Mouse (Mus musculus): ENCODE results near the gene Ddx39b. TPM values are rescaled to one million over a fixed set of nuclear protein-coding genes. Genes with fewer than 3 reads are reported as not detected.
A peak's percentile ranks its signal among the peaks of the same experiment; 100 is the strongest.

Ddx39b gene
- polyA plus RNA-seq, 1 experiment = 206 TPM

DNA sequence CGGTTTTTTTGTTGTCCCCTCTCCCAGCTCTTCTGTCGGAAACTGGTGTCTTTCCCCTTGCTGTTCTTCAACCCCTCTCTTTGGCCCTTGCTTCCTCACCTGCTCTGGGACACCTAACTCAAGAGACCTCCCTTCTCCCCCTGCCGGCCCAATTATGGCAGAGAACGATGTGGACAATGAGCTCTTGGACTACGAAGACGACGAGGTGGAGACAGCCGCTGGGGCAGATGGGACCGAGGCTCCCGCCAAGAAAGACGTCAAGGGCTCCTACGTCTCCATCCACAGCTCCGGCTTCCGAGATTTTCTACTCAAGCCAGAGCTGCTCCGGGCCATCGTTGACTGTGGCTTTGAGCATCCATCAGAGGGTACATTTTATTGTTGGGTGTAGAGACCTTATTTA lies 1.5 kb downstream of the Ddx39b start:
- DNase-seq = peak; percentile 62
- TF ChIP-seq CTCF (conservative IDR thresholded peaks at IDR 0.05; ENCODE audit: insufficient read depth, insufficient read length, low read depth, low read length) (no peak), POLR2A (IDR thresholded peaks at IDR 0.05; ENCODE audit: low read depth, low read length) (no peak)
- 1% methylated on average over 16 of the region's 16 CpGs for WGBS
- H3K27ac ChIP-seq (ENCODE audit: insufficient read depth, low read depth, low read length) = peak overlapping the region; percentile 97; the same call in 1 of the 2 replicates
- H3K4me1 ChIP-seq (ENCODE audit: control insufficient read depth, insufficient read depth, low read length) = peaks cover 17% of the 10 kb centered on the region; the same call in 1 of the 2 replicates
- no peaks in the 10 kb centered on the region for H3K27me3 ChIP-seq (replicated peaks; ENCODE audit: control insufficient read depth, insufficient read depth, low read length)
- peaks cover 9% of the 10 kb centered on the region for H3K36me3 ChIP-seq (ENCODE audit: control insufficient read depth, insufficient read depth, low read length)
- H3K4me3 ChIP-seq (ENCODE audit: insufficient read depth, low read depth, low read length) = peak overlapping the region; percentile 58

DNA sequence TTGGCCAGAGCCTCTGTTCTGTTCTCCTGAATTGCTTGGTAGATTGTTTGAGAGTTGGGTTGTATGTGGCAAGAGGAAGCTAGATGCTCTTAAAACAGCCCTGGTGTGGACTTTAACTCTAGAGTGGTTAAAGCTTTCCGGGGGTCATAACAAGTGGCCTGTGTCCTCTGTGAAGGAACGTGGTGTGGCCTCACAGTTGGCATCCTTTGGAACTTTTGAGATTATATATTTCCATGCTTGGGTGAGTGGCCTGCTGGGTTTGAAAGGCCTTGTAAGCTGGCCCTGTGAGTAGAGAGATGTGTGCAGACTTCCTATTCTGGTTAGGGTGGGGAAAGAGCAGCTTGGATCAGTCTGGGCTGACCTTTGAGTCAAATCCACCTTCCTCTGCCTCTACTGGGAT lies 3.5 kb downstream of the Ddx39b start:
- Histone ChIP-seq H3K36me3 (ENCODE audit: control insufficient read depth, insufficient read depth, low read length) (peaks cover 12% of the 10 kb centered on the region), H3K4me1 (ENCODE audit: control insufficient read depth, insufficient read depth, low read length) (peaks cover 17% of the 10 kb centered on the region; the same call in 1 of the 2 replicates), H3K27ac (ENCODE audit: insufficient read depth, low read depth, low read length) (peak overlapping the region; percentile 16; the same call in 1 of the 2 replicates), H3K4me3 (ENCODE audit: insufficient read depth, low read depth, low read length) (no peak overlapping the region), H3K27me3 (replicated peaks; ENCODE audit: control insufficient read depth, insufficient read depth, low read length) (no peaks in the 10 kb centered on the region)
- TF ChIP-seq POLR2A (IDR thresholded peaks at IDR 0.05; ENCODE audit: low read depth, low read length) = no peak
- TF ChIP-seq CTCF (conservative IDR thresholded peaks at IDR 0.05; ENCODE audit: insufficient read depth, insufficient read length, low read depth, low read length) = no peak
- 17% methylated on average over 2 of the region's 2 CpGs for WGBS
- peak; percentile 61 for DNase-seq

DNA sequence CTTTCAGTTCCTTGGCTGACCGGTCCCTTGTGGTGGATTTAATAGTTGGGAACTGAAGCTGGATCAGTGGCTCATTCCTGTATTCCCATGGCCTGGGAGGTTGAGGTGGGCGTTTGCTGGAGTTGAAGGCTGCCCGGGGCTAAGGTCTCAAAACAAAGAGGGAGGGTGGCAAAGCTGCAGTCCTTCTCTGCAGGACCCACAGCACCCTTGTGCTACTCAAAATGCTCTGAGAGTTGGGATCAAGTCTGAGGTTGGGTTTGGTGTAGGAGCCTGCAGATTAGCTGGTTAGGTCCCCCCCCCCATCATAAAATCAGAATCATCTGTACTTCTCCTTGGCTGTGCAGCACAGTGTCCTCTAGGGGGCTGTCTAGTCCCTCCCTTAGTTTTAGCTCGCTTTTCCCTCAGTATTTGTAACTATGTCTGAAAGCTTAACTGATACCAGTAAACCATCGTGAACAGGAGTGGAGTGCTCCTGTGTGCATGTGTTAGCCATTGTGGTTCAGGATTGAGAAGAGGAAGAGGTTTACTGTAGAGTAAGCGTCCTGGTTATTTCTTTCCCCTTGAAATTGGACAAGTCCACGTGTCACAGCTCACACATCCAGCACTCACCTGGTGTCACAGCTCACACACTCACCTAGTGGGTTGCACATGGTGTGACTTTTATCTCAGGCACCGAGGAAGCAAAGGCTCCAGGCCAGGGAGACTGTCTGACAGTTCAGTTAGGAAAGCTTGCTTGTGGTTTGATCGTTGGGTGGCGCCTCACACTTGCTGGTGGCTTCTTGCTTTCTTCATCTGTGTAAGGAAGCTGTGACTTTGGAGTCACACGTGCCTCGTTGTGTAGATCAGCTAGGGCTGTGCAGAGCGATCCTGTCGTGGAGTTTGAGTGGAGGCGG lies 4.4 kb downstream of the Ddx39b start:
- H3K36me3 ChIP-seq (ENCODE audit: control insufficient read depth, insufficient read depth, low read length) = peaks cover 15% of the 10 kb centered on the region
- no peak for DNase-seq
- H3K27ac ChIP-seq (ENCODE audit: insufficient read depth, low read depth, low read length) = no peak overlapping the region

DNA sequence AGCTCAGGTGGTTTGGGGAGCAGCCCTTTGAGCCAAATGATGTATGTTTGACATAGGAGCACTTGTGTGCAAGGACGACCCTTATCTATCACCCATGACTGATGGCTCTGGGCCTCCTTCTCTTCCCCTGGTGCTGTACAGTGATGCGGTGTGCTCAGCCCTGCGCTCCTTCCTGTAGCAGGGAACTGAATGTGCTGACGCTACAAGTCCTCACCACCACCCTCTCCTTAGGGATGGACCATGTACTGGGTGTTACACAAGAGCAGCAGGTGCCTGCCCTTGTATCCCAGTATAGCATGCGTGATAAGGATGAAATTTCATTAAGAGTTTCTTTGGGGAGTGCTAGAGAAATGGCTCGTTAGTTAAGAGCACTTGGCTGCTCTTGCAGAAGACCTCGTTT lies 5.6 kb downstream of the Ddx39b start:
- DNase-seq = peak; percentile 54
- Histone ChIP-seq H3K27ac (ENCODE audit: insufficient read depth, low read depth, low read length) (no peak overlapping the region), H3K36me3 (ENCODE audit: control insufficient read depth, insufficient read depth, low read length) (peaks cover 17% of the 10 kb centered on the region), H3K4me1 (ENCODE audit: control insufficient read depth, insufficient read depth, low read length) (peaks cover 13% of the 10 kb centered on the region; the same call in 1 of the 2 replicates), H3K4me3 (ENCODE audit: insufficient read depth, low read depth, low read length) (no peak overlapping the region), H3K27me3 (replicated peaks; ENCODE audit: control insufficient read depth, insufficient read depth, low read length) (no peaks in the 10 kb centered on the region)
- 51% methylated on average over 7 of the region's 7 CpGs for WGBS
- TF ChIP-seq CTCF (conservative IDR thresholded peaks at IDR 0.05; ENCODE audit: insufficient read depth, insufficient read length, low read depth, low read length) (no peak), POLR2A (IDR thresholded peaks at IDR 0.05; ENCODE audit: low read depth, low read length) (no peak)

More for the DNA sequence above, 4.4 kb downstream of the Ddx39b start:
- Histone ChIP-seq H3K4me1 (ENCODE audit: control insufficient read depth, insufficient read depth, low read length) (peaks cover 13% of the 10 kb centered on the region; the same call in 1 of the 2 replicates), H3K4me3 (ENCODE audit: insufficient read depth, low read depth, low read length) (no peak overlapping the region), H3K27me3 (replicated peaks; ENCODE audit: control insufficient read depth, insufficient read depth, low read length) (no peaks in the 10 kb centered on the region)
- no peak for TF ChIP-seq POLR2A (IDR thresholded peaks at IDR 0.05; ENCODE audit: low read depth, low read length)
- peak; percentile 44 for TF ChIP-seq CTCF (conservative IDR thresholded peaks at IDR 0.05; ENCODE audit: insufficient read depth, insufficient read length, low read depth, low read length)
- 61% methylated on average over 15 of the region's 15 CpGs for WGBS

DNA sequence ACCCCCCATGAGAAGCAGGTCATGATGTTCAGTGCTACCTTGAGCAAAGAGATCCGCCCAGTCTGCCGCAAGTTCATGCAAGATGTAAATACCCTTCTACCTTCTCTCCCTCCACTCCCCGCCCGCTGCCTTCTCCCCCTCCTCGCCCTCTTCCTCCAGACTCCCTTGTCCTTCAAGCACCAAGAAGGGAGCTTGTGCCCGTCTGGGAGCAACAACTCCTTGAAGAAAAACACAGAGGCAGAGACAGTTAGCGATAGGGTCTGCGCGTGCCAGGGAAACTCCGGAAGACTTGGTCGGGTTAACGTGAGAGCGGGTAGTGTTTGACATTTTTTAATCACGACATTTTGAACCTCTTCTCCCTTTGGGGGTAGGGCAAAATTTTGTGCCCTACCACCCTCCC lies 7.4 kb downstream of the Ddx39b start:
- H3K27ac ChIP-seq (ENCODE audit: insufficient read depth, low read depth, low read length) = no peak overlapping the region
- peaks cover 13% of the 10 kb centered on the region; the same call in 1 of the 2 replicates for H3K4me1 ChIP-seq (ENCODE audit: control insufficient read depth, insufficient read depth, low read length)
- no peak overlapping the region for H3K4me3 ChIP-seq (ENCODE audit: insufficient read depth, low read depth, low read length)
- no peak for DNase-seq
- H3K27me3 ChIP-seq (replicated peaks; ENCODE audit: control insufficient read depth, insufficient read depth, low read length) = no peaks in the 10 kb centered on the region
- peaks cover 14% of the 10 kb centered on the region for H3K36me3 ChIP-seq (ENCODE audit: control insufficient read depth, insufficient read depth, low read length)
- WGBS = 77% methylated on average over 14 of the region's 14 CpGs
- TF ChIP-seq CTCF (conservative IDR thresholded peaks at IDR 0.05; ENCODE audit: insufficient read depth, insufficient read length, low read depth, low read length) = no peak
- no peak for TF ChIP-seq POLR2A (IDR thresholded peaks at IDR 0.05; ENCODE audit: low read depth, low read length)

DNA sequence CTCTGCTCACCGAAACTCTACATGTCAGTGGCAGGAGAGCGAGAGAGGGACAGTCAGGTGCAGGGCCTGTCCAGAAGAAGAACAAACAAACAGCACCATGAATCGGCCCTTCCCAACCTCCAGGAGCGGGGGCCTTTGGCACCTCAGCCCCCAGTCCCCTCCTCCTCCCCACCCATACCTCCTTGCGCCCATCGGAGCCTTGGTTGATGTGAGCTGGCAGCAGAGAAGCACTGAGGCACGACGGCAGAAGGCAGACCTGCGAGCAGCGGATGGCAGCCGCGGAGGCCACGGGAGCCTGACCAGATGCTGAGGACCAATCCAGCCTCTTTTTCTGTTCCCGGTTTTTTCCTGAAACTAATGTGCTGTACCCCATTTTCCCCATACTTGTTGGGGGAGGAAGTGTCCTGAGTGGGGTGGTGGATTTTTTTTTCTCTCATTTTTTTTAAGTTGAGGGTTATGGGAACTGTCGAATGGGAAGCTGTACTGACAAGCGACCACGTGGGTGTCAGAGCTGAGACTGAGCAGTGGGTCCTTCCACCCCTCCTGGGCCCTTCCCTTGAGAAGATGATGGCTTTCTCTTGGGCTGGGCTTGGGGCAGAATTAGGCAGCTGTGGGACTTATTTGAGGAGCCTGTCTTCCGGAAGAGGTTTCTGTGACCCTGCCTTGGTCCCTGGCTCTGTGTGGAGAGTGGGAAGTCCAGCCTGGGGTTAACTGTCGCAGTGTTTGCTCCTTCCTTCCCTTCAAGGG lies 8.1 kb downstream of the Ddx39b start:
- TF ChIP-seq POLR2A (IDR thresholded peaks at IDR 0.05; ENCODE audit: low read depth, low read length) (no peak), CTCF (conservative IDR thresholded peaks at IDR 0.05; ENCODE audit: insufficient read depth, insufficient read length, low read depth, low read length) (no peak)
- WGBS = 56% methylated on average over 19 of the region's 19 CpGs
- H3K36me3 ChIP-seq (ENCODE audit: control insufficient read depth, insufficient read depth, low read length) = peaks cover 13% of the 10 kb centered on the region
- peaks cover 7% of the 10 kb centered on the region; the same call in 1 of the 2 replicates for H3K4me1 ChIP-seq (ENCODE audit: control insufficient read depth, insufficient read depth, low read length)
- no peak overlapping the region for H3K4me3 ChIP-seq (ENCODE audit: insufficient read depth, low read depth, low read length)
- H3K27ac ChIP-seq (ENCODE audit: insufficient read depth, low read depth, low read length) = no peak overlapping the region
- DNase-seq = no peak
- H3K27me3 ChIP-seq (replicated peaks; ENCODE audit: control insufficient read depth, insufficient read depth, low read length) = no peaks in the 10 kb centered on the region
